Mouse (Mus musculus) heart, postnatal 14 days (tissue): Measurements from ENCODE around the gene Gm32687. TPM values are rescaled to one million over a fixed set of nuclear protein-coding genes. Genes with fewer than 3 reads are reported as not detected.
A peak's percentile ranks its signal among the peaks of the same experiment; 100 is the strongest.
"Not testable (repeated sequence)": the region's sequence is repeated elsewhere in the genome, so short reads cannot be mapped to it uniquely, and the experiment has no call there.

Experiments
- DNase-seq, 2 experiments: peaks; one replicate each; pipeline ENCODE4 v3.0.0; 2021 to 2022
- intact Hi-C: fragments of 180-260 bp; cut with DNase I; formaldehyde crosslinking; loops from one replicate; pipeline ENCODE4 v1.15.1; 2025
- long read RNA-seq, 2 experiments: library from polyadenylated mRNA; stranded (forward); transcript quantifications; one replicate each; pipeline ENCODE4 v2.0.0; 2021
- total RNA-seq, 2 experiments: library from RNA; stranded (reverse); gene quantifications; 2 replicates each; pipeline ENCODE4 v1.2.3; 2021

The Gm32687 gene
- 1 to 10 TPM; 1.8 to 2.7 TPM for total RNA-seq
- long read RNA-seq, experiment 1, partial matches to known transcripts, result 0 of 1 reads
- long read RNA-seq, experiment 1, other reads (novel, unspliced or antisense), result 0 of 1 reads
- long read RNA-seq, experiment 2, partial matches to known transcripts, result 0 of 3 reads
- long read RNA-seq, experiment 2, other reads (novel, unspliced or antisense), result 0 of 3 reads

DNA sequence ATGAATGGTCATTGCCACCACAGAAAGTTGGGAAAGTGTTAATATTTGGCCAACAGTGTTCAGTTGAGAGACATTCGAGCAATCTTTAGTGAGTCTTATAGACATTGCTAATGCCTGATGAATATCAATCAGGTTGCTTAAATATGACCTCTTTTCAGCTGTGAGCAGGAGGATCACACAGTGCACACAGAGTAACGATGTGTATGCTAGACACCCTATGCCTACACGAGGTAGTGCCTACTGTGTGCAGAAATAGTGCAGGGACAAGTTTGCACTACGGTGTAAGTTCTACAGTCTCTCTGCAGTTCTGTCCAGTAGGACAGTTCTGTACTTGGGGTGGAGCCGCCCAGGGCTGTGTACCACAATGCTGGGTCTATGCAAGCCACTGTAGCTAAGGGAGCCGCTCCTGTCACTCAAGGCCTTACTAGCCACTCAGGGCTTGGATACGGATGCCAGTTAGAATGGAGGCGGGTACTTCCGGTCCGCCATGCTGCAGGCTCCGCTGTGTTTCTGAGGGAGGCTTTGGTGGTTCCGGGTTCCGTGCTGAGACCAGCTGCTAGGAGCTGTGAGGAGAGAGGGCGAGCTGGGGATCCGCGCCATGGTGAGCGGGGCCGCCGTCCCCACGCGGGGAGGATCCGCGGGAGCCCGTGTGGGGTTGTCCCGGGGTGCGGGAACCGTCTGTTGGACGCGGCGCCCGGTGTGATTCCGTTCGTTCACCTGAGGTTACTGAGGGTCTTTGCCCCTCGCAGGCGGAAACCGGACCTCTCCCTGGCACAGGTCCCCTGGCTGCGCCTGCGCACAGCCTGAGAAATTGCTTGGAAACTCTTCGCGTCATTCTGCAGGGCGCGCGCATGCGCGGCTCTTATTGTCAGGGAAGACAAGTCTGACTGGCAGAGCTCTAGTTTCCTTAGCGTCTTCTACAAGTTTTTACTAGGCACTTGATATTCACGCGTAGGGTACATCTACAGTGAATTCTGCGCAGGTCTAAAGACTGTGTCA is at the start of gene Gm32687:
TSS of gene Gm32687 (plus strand) at position 526 of the 999 bp plus-strand sequence.
- DNase-seq, result peak in 1 of 2 experiments; percentile 8
- intact Hi-C loops, result not testable (repeated sequence)

- DNase-seq, intact Hi-C loops: not testable (repeated sequence)
These were observed 17.5 kb upstream of the Gm32687 start for GRCm38 (mm10) chr10:81846219-81846618.

DNA sequence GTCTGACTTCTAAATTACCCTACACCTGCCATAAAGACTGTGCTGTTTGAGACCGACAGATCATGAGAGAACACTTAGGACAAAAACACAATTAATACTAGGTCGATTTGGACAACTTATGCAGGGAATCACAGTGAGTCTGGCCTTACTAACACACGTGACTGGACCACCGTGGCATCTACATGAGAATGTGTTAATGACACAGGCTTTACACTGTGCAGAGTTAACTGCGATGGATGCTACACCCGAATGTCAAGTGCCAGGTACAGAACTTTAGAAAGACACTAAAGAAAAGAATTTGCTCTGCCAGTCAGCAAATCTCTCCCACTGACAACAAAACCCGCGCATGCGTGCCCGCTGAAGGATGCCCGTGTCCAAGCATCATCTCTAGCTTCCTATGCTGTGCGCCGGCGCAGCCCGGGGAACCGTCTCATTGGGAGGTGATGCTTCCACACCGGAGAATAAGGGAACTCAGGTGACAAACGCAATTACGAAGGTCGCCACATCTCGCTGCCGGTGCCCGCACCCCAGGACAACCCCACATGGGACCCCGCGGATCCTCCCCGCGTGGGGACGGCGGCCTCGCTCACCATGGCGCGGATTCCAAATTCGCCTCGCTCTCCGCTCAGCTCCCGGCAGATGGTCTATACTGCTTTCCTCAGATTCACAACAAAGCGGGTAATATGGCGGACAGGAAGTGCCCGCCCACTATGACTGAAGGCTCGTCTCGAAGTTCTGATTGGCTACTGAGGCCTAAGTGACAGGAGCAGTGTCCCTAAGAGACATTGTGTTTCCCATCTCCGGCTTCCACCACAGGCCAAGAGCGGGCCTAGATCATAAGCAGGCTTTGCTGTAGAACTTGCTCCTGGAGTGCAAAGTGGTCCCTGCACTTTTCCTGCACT is 66.4 kb downstream of the Gm32687 start, which contains the start of gene Zfp781:
TSS of gene Zfp781 (minus strand) at position 639 of the 902 bp plus-strand sequence.
- intact Hi-C loops, DNase-seq: not testable (repeated sequence)

Other genes with a start within 250 kb of the Gm32687 start
- gene Sirt6, start 236.1 kb upstream of the Gm32687 start, total RNA-seq, result 10 to 100 TPM; 10.7 to 11.0 TPM
- gene Ankrd24, start 235.4 kb upstream of the Gm32687 start, total RNA-seq, result 10 to 100 TPM in 1 of 2 experiments, 1 to 10 TPM in 1; 9.4 to 10.9 TPM
- 1 to 10 TPM; 2.6 to 2.7 TPM for gene Gm10778, start 214.9 kb upstream of the Gm32687 start, total RNA-seq
- gene Zfp433, start 159.1 kb upstream of the Gm32687 start, total RNA-seq, result 1 to 10 TPM; 4.8 to 5.4 TPM
- 1 to 10 TPM; 2.1 to 2.4 TPM for gene Gm3055, start 92.8 kb upstream of the Gm32687 start, total RNA-seq
- 1 to 10 TPM; 1.8 TPM for gene Gm4767, start 51.7 kb upstream of the Gm32687 start, total RNA-seq
- gene Zfp781, start 66.5 kb downstream of the Gm32687 start, total RNA-seq, result 1 to 10 TPM; 1.0 to 1.1 TPM
- gene Zfp873, start 184.2 kb downstream of the Gm32687 start, total RNA-seq, result 1 to 10 TPM; 6.5 to 6.6 TPM
- 1 to 10 TPM; 2.8 to 3.1 TPM for gene BC024063, start 219.4 kb downstream of the Gm32687 start, total RNA-seq